Mouse (Mus musculus) cerebellum, postnatal 10 days (tissue): ENCODE data around the gene Taf9.

Experiments used
- DNase-seq, 2 experiments: peaks; one replicate each; pipeline ENCODE4 v3.0.0; 2021; ENCODE audit warnings: mixed read lengths in 2 of 2

Gene Taf9

DNA sequence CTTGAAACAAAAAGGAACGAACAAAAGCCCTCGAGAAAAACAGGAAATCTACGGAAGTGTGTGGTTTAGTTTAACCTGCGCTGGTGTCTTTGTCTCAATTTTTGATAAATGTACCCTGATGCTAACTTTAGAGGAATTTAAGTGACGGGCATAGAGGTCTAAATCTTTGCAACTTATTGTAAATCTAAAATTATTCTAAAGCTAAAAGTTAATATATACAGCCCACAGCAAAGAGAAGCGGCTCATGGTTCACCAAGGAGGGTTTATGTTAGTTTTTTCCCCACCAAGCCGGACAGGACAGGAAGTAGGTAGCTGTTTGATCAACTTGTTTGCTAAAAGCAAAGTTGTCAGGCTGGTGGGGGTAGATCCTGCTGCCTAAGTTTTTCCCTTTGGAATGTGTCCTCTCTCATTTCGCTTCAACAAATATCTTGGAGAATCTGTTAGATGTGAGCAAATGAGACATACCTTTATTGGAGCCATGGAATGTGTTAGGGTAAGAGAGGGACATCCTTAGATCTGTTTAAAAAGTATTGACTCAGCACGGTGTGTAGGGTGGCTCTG lies 18.9 kb downstream of the Taf9 start:
- DNase-seq: no peak

DNA sequence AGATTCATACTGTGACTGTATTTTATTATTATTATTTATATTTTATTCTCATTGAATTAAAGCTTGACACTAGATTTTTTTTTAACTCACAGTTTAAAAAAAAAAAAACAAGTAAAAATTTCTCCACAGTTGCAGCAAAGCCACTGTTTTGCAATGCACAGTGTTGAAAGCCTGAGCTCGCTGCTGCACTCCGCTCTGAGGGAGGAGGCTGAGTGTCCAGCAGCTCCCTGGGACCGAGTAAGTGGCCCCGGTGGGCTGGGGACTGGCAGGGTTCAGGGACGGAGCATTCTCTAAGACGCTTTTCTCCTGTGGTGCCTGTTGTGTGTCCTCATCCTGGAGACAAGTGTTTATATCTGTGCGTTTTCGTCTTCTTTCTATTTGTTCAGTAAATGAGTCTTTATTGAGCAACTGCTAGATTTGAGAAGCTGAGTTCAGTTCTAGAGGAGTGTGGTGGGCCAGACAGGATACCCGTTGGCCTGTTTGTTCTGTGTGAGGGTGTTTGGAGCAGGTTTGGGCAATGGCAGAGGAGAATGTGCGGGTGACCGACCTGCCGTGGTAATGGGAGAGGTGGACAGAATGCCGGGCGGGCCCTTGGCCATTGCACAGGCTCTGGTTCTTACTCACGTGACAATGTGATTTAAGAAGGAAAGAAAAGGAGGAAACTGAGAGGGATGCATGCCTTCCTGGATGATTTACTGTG lies 24.7 kb downstream of the Taf9 start:
- no peak for DNase-seq

DNA sequence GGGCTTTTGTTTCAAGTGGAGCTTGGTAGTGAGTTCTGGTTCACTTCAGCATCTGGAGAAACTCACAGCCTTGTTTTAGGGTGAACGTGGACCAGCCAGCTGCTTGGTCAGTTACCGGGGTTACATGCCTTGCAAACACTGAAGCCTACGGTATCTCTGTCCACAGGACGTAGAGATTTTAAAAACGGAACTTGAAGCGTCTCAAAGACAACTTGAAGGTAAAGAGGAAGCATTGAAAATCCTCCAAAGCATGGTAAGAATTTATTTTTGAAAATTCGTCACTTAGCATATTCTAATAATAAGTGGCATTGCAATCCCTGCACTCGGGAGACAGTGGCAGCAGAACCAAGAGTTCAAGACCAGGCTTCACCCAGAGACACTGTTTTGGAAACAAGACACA lies 30.2 kb downstream of the Taf9 start:
- DNase-seq: no peak

DNA sequence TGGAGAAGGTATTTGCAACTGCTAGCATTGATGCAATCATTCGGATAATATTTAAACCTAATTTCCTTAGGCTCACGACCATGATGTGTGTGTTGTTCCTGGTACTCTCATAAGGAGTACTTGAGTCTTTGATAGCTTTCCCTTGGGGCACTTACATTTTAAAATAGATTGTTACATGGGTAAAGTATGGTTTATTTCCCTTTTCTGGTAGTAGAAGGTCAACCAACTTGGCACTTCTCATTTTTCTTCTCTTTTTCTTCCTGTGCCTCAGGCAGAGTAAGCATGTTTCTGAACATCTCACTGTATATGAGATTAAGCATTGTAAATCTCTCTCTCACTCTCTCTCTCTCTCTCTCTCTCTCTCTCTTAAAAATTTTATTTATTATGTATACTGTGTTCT lies 31.5 kb downstream of the Taf9 start:
- no peak for DNase-seq

DNA sequence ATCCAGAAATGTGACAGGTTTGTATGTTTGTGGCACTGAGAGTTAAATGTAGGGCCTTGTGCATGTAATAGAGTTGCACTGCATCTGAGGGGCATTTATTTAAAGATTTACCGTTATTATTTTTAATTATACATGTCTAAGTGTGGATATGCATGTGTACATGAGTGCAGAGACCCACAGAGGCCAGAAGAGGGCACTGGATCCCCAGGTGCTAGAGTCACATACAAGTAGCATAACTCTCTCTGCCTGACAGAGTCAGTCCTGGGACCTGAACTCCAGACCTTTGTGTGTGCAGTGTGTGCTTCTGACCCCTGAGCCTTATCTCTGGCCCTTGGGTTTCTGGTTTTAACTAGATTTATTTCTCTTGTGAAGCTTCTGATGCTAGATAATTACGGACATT lies 33.0 kb downstream of the Taf9 start:
- DNase-seq: no peak

DNA sequence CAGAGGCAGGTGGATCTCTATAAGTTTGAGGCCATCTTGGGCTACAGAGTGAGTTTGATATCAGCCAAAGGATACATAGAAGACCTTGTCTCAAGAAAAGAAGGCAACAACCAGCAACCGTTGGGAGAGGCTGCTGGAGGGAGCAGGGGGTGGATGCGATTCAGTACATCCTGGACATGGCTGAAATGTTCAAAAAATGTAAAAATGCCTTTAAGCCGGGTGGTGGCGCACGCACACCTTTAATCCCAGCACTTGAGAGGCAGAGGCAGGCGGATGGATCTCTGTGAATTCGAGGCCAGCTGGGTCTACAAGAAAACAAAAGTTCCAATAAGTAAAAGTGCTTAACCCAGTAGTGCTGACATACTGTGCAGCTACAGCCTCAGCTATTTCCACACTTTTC lies 36.1 kb downstream of the Taf9 start:
- DNase-seq: no peak

DNA sequence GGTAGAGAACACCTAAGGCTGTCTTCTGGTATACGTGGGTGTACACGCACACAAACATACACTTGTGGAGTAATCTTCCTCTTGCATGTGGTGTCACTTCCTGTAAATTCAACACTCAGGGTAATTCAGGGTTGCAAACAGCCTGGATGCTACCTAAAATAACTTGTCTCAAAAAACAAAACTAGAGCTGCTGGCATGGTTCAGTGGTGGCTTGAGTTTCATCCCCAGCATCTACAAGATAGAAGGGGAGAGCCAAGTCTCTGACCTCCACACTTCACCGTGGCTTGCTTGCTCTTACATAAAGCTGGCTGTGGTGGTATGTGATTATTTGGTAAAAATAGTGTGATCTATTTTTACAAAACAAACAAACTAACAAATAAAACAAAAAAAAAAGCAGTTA lies 46.2 kb downstream of the Taf9 start:
- DNase-seq: no peak

DNA sequence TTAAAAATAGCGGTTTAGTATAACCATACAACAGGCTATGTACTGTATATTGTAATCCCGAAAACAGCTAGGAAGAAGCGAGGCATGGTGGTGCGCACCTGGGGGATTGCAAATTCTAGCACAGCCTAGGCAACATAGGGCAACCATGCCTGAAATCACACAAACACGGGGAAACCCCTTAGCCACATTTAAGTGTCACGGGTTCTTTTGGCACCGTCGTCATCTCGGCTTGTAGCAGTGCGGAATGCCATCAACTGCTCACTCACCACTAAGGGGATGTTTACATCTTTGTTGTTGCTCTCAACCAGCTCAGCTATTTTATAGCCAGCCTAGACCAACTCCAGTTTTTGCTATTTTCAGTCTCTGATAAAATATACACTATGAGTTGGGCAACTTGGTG lies 47.5 kb downstream of the Taf9 start:
- DNase-seq: no peak

DNA sequence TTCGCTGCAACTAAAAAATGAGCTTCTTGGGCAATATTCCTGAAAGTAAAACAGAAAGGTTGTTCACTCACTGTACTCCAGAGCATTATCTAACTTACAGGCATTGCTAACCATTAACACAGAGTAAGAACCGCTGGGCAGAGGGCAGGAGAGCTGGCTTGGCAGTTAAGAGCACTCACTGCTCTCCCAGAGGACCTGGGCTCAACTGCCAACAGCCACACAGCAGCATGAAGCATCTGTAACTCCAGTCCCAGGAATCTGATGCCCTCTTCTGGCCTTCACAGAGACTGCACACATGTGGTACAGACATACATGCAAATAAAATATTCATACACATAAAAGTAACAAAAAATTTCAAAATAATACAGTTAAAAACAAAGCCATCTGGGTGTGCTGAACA lies 52.1 kb downstream of the Taf9 start:
- no peak for DNase-seq
